Mouse (Mus musculus) brain, embryonic 14.5 days (tissue): ENCODE results near the gene Gm11172. TPM values are rescaled to one million over a fixed set of nuclear protein-coding genes. Genes with fewer than 3 reads are reported as not detected.
"Not testable (repeated sequence)": the region's sequence is repeated elsewhere in the genome, so short reads cannot be mapped to it uniquely, and the experiment has no call there.

Source experiments
- DNase-seq: peaks from one replicate; pipeline ENCODE4 v3.0.0-alpha.2; 2011; ENCODE audit warnings: low read depth
- CTCF ChIP-seq: fragments of 200-500 bp; IDR thresholded peaks from 2 replicates; pipeline ENCODE4 v1.5.1; 2012; ENCODE audit warnings: inconsistent platforms, mild to moderate bottlenecking, moderate library complexity, borderline replicate concordance; ENCODE audit not compliant: insufficient read depth, insufficient read length; ENCODE audit errors: extremely low read depth
- POLR2A ChIP-seq: fragments of 200-500 bp; IDR thresholded peaks from 2 replicates; pipeline ENCODE4 v1.6.1; 2012; ENCODE audit warnings: mild to moderate bottlenecking, inconsistent platforms, borderline replicate concordance; ENCODE audit not compliant: poor library complexity, insufficient read depth, insufficient read length, severe bottlenecking; ENCODE audit errors: extremely low read depth
- polyA plus RNA-seq: library from polyadenylated mRNA; depleted of rRNA; stranded (reverse); fragments of >200 nt; gene quantifications from 2 replicates; pipeline ENCODE4 v1.2.3, GENCODE M21; 2012; rRNA removed

Gene Gm11172
- polyA plus RNA-seq, 1 experiment: not detected

DNA sequence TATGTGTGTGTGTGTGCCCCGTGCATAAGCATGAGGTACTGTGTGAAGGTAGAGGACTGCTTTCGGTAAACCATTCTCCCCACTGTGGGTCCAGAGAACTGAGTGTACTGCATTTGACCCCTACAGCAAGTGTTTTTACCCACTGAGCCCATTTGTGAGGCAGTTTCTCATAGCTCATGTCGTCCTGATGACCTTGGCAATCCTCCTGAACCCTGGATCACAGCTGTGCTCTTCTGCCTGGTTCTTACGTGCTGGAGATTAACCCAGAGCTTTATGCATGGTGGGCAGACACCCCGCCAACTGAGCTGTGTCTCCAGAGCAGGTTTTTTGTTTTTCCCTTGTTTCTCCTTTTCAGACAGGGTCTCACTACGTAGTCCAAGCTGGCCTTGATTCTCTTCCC is 33.2 kb downstream of the Gm11172 start:
- no peak for TF ChIP-seq POLR2A
- TF ChIP-seq CTCF: no peak

DNA sequence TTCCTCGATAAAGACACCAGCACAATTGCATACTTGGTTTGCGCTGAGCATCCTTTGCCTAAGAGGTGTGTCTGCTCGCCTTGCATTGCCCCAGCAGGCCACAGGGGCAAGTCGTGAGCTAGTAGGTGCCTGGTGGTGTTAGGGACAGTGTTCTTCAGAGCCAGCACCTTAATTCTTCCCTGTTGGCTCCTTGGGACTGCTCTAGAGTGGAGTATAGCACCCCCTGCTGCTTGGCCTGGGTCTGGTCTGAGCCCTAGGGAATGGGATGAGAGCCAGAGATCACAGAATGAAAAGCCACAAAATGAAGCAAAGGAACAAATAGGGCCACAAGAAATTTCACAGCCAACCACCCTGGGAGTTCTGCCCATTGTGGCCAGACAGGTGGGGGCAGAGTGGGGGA is 33.8 kb downstream of the Gm11172 start:
- TF ChIP-seq POLR2A: no peak
- TF ChIP-seq CTCF: peak; percentile 55; the same call in 1 of the 2 replicates
- peak; percentile 42 for DNase-seq

More for the DNA sequence above, 33.2 kb downstream of the Gm11172 start:
- DNase-seq: no peak

DNA sequence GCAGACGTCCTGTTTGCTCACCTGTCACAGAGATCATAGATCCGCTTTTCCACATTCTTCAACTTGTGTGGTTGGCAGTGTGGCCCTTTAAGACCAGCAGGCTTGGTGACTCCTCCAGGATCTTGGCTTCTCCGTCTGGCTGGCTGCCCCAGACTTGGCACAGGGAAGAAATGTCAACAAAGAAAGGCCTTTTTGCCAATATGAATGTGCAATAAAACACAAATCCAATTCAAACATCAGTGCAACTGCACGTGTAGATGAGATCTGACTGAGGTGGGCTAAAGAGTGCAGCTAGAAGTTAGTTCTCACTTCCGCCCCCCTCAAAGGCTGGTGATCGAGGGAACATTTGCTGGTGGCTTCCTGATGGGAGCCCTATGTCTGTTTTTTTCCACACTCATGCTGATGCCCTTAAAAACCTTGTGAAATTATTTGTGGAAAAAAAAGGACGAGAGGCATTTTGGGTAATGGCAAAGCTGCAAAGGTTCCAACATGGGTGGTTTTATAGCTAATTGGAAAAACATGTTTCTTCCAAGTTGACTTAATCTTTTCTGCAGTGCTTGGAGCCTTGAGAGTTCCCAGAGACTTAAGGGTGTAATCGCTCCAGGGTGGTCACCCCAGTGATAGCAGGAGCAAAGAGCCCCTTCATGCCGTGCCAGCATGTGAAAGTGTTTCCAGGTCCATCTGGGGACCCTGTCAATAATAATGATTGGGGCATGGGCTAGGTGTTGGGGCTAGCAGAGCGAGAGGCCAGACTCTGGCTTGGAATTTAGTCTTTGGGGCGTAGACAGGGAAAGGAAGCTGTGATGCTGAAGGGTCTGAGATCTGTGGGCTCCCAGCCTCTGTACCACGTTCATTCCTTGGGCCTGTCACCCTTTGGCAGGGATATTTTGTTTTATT is 37.5 kb downstream of the Gm11172 start:
- peak; percentile 62 for DNase-seq
- TF ChIP-seq CTCF (no peak), POLR2A (no peak)

DNA sequence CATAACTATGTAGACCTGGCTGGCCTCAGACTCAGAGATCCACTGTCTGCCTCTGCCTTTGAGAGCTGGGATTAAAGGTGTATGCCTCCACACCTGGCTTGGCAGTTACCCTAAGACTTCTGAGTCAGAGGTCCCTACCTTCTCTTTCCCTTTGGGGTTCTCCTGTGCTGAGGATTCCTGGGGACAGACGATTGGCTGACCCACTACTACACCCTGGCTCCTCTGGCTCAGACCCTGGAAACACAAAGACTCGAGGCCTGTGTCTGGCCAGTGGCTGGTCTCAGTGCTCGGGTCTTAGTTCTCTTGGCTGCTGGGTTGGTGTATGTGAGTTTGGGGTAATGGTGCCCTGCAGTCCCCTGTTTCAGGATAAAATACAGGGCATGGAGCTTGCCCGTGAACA is 38.2 kb downstream of the Gm11172 start:
- TF ChIP-seq CTCF (no peak), POLR2A (no peak)
- DNase-seq: no peak

DNA sequence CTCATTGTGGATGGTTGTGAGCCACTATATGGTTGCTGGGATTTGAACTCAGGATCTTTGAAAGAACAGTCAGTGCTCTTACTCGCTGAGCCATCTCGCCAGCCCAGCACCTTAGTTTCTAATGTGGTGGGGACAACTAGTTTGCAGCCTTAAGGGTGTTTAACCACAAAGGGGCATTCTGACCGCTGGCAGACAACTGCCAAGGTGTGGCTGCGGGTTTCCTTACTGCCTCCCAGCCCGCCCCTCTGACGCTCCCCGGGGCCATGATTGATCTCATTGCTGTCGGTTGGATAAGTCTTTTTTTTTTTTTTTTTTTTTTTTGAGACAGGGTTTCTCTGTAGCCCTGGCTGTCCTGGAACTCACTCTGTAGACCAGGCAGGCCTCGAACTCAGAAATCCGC is 39.5 kb downstream of the Gm11172 start:
- DNase-seq: not testable (repeated sequence)

DNA sequence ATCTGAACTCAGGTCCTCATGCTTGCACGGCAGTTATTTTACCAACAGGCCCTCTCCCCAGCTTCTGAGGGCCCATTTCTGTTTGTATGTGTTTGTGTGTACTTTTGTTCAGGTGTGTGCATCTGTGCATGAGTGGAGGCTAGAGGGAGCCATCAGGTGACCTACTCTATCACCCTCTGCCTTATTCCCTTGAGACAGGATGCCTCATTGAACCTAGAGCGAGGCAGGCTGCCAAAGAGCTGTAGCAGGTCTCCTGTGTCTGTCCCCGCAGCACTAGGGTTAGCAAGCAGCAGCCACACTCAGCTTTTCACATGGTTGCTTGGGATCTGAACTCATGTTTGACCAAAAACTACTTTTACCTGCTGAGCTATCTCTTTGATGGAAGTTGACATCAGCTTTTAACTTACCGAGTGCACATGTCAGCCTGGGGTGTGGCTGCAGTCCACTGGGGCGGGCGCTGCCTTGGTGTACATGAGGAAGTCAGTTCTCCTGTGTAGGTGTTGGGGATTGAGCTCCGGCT is 47.1 kb downstream of the Gm11172 start:
- TF ChIP-seq CTCF: no peak
- no peak for DNase-seq

DNA sequence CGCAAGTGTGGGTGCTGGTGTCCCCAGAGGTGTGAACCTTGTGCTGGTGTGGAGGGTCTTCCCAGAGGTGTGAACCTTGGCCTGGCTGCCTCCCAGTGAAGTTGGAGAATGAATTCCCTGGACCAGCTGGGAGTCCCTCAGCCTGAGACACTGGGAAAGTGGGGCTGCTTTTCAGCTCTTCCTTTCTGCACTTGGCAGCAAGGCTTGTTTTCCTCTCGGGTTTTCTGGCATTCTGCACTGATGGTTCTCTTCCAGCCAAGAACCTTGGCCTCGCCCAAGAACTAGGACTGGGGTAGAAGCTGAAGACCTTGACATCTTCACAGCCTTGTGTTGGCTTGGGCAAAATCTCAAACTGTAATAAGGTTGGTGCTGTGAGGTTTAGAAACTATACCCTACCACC is 48.7 kb downstream of the Gm11172 start:
- no peak for TF ChIP-seq CTCF
- TF ChIP-seq POLR2A: no peak
- no peak for DNase-seq

Other genes with a start within 250 kb of the Gm11172 start
- 1.9 and 2.2 TPM in 2 replicates for gene Socs1, start 27.4 kb upstream of the Gm11172 start, polyA plus RNA-seq
- gene Tnp2, start 24.3 kb upstream of the Gm11172 start, polyA plus RNA-seq: not detected in 2 replicates
- gene Prm3, start 22.0 kb upstream of the Gm11172 start, polyA plus RNA-seq: not detected in 2 replicates
- not detected in 2 replicates for gene Prm2, start 16.8 kb upstream of the Gm11172 start, polyA plus RNA-seq
- not detected in 2 replicates for gene Prm1, start 7.1 kb upstream of the Gm11172 start, polyA plus RNA-seq
- gene Rmi2, start 22.1 kb downstream of the Gm11172 start, polyA plus RNA-seq: 2.3 and 3.0 TPM in 2 replicates
- gene Snn, start 248.0 kb downstream of the Gm11172 start, polyA plus RNA-seq: 185 and 187 TPM in 2 replicates